Mouse (Mus musculus) CD4-positive helper T cell, adult 2 months (primary cell): ENCODE results near the gene Cacna1a.
A peak's percentile ranks its signal among the peaks of the same experiment; 100 is the strongest.
"Not testable (repeated sequence)": the region's sequence is repeated elsewhere in the genome, so short reads cannot be mapped to it uniquely, and the experiment has no call there.

Experiments
- DNase-seq: peaks from one replicate; pipeline ENCODE4 v3.0.0-alpha.2; 2012; ENCODE audit warnings: low read depth, missing footprints, low spot score

Cacna1a gene

GRCm38 (mm10) chr8:84586221-84586620, 198.0 kb downstream of the Cacna1a start:
- DNase-seq: no peak

GRCm38 (mm10) chr8:84588498-84588897, 200.3 kb downstream of the Cacna1a start:
- no peak for DNase-seq

- DNase-seq: peak; percentile 64
Measured at GRCm38 (mm10) chr8:84592015-84592662, 203.9 kb downstream of the Cacna1a start.

GRCm38 (mm10) chr8:84593143-84593542, 204.9 kb downstream of the Cacna1a start:
- no peak for DNase-seq

- DNase-seq: peak; percentile 65
Measured at GRCm38 (mm10) chr8:84594099-84594780, 206.0 kb downstream of the Cacna1a start.

- peak; percentile 54 for DNase-seq
Measured at GRCm38 (mm10) chr8:84595648-84596047, 207.4 kb downstream of the Cacna1a start.

- no peak for DNase-seq
Measured at GRCm38 (mm10) chr8:84599401-84599800, 211.2 kb downstream of the Cacna1a start.

GRCm38 (mm10) chr8:84600311-84600907, 212.2 kb downstream of the Cacna1a start:
- DNase-seq: no peak

GRCm38 (mm10) chr8:84601221-84601751, 213.0 kb downstream of the Cacna1a start:
- DNase-seq: peak; percentile 32

- DNase-seq: peak; percentile 48
Measured at GRCm38 (mm10) chr8:84614512-84615223, 226.4 kb downstream of the Cacna1a start.

- DNase-seq: no peak
Measured at GRCm38 (mm10) chr8:84615666-84616485, 227.6 kb downstream of the Cacna1a start.

- no peak for DNase-seq
Measured at GRCm38 (mm10) chr8:84617005-84617404, 228.8 kb downstream of the Cacna1a start.

- DNase-seq: no peak
Measured at GRCm38 (mm10) chr8:84621102-84621625, 232.9 kb downstream of the Cacna1a start.

- DNase-seq: not testable (repeated sequence)
Measured at GRCm38 (mm10) chr8:84623425-84623824, 235.2 kb downstream of the Cacna1a start.

GRCm38 (mm10) chr8:84629586-84629985, 241.3 kb downstream of the Cacna1a start:
- no peak for DNase-seq

GRCm38 (mm10) chr8:84630145-84630544, 241.9 kb downstream of the Cacna1a start:
- DNase-seq: no peak

- no peak for DNase-seq
Measured at GRCm38 (mm10) chr8:84631813-84632212, 243.6 kb downstream of the Cacna1a start.

GRCm38 (mm10) chr8:84633841-84634584, 245.8 kb downstream of the Cacna1a start:
- no peak for DNase-seq

GRCm38 (mm10) chr8:84634849-84635304, 246.6 kb downstream of the Cacna1a start:
- DNase-seq: no peak
